Mouse (Mus musculus) forebrain, embryonic 12.5 days (tissue): ENCODE results near the gene Enpp1. TPM values are rescaled to one million over a fixed set of nuclear protein-coding genes. Genes with fewer than 3 reads are reported as not detected.

Experiments used
- ATAC-seq: fragments of 200-750 bp; cut with Nextera tagmentation; 2 replicates; pipeline ENCODE4 v1.8.0; 2017; ENCODE audit warnings: moderate TSS enrichment; ENCODE audit not compliant: low FRiP score
- H3K27ac ChIP-seq: fragments of 300-500 bp; sonication (generic); 2 replicates; pipeline ENCODE4 v1.5.1; 2016; ENCODE audit warnings: mild to moderate bottlenecking
- H3K27me3 ChIP-seq: fragments of 300-500 bp; sonication (generic); 2 replicates; pipeline ENCODE4 v1.6.1; 2016; ENCODE audit warnings: mild to moderate bottlenecking
- H3K36me3 ChIP-seq: fragments of 300-500 bp; sonication (generic); replicated peaks from 2 replicates; pipeline ENCODE4 v1.6.1; 2016; ENCODE audit warnings: mild to moderate bottlenecking
- H3K4me1 ChIP-seq: fragments of 300-500 bp; sonication (generic); 2 replicates; pipeline ENCODE4 v1.6.1; 2016
- H3K4me2 ChIP-seq: fragments of 300-500 bp; sonication (generic); 2 replicates; pipeline ENCODE4 v1.6.1; 2016; ENCODE audit warnings: mild to moderate bottlenecking, moderate library complexity
- H3K4me3 ChIP-seq: fragments of 300-500 bp; sonication (generic); replicated peaks from 2 replicates; pipeline ENCODE4 v1.5.1; 2016; ENCODE audit warnings: mild to moderate bottlenecking
- H3K9ac ChIP-seq: fragments of 300-500 bp; sonication (generic); 2 replicates; pipeline ENCODE4 v1.6.1; 2016; ENCODE audit warnings: mild to moderate bottlenecking
- H3K9me3 ChIP-seq: fragments of 300-500 bp; sonication (generic); 2 replicates; pipeline ENCODE4 v1.6.1; 2016
- WGBS: fragments of 180-500 bp; shearing (Covaris S2); methylation state at CpG from one replicate; pipeline ENCODE4 v1.1.7; 2016; 5-methylcytosine and 5-hydroxymethylcytosine counted together
- polyA plus RNA-seq: library from polyadenylated mRNA; unstranded; fragments of >200 nt; fragmentation: Nextera tagmentation; extraction: Ambion mirVana; gene quantifications from 2 replicates; pipeline ENCODE4 v1.2.1, GENCODE M21; 2016

The Enpp1 gene
- polyA plus RNA-seq, result 1.2 and 1.3 TPM in 2 replicates

GRCm38 (mm10) chr10:24711480-24712366 is at the start of gene Enpp1:
Enpp1 (minus strand) TSS chr10:24712159.
- WGBS, result under 1% methylated on average over 69 of the region's 79 CpGs
- ATAC-seq, result peak; percentile 81
- no peaks in the 10 kb centered on the region for H3K36me3 ChIP-seq
- H3K4me3 ChIP-seq, result peak within 1 kb of the TSS; percentile 70
- peak within 1 kb of the TSS; percentile 99 for H3K4me2 ChIP-seq
- no peaks in the 10 kb centered on the region for H3K9me3 ChIP-seq
- H3K27me3 ChIP-seq, result peaks cover 28% of the 10 kb centered on the region
- peak within 1 kb of the TSS; percentile 55 for H3K9ac ChIP-seq
- peaks cover 14% of the 10 kb centered on the region for H3K4me1 ChIP-seq
- no peak within 1 kb of the TSS for H3K27ac ChIP-seq

GRCm38 (mm10) chr10:24758326-24758915 is 46.5 kb upstream of the Enpp1 start:
- 63% methylated on average over 8 of the region's 8 CpGs for WGBS
- Histone ChIP-seq H3K4me2 (no peak overlapping the region), H3K9me3 (no peaks in the 10 kb centered on the region), H3K4me1 (peaks cover 17% of the 10 kb centered on the region), H3K4me3 (no peak overlapping the region), H3K27me3 (no peaks in the 10 kb centered on the region; the same call in 1 of the 2 replicates), H3K27ac (no peak overlapping the region), H3K36me3 (no peaks in the 10 kb centered on the region), H3K9ac (no peak overlapping the region)
- no peak for ATAC-seq

GRCm38 (mm10) chr10:24754874-24755540 is 43.0 kb upstream of the Enpp1 start:
- Histone ChIP-seq H3K36me3 (no peaks in the 10 kb centered on the region), H3K9ac (no peak overlapping the region), H3K4me2 (peak overlapping the region; percentile 48), H3K4me1 (peaks cover 17% of the 10 kb centered on the region), H3K27ac (peak overlapping the region; percentile 44; the same call in 1 of the 2 replicates), H3K4me3 (peak overlapping the region; percentile 32), H3K9me3 (no peaks in the 10 kb centered on the region), H3K27me3 (no peaks in the 10 kb centered on the region; the same call in 1 of the 2 replicates)
- ATAC-seq, result peak; percentile 17; the same call in 1 of the 2 replicates
- 19% methylated on average over 9 of the region's 9 CpGs for WGBS

- H3K27me3 ChIP-seq, result no peaks in the 10 kb centered on the region; the same call in 1 of the 2 replicates
- peak overlapping the region; percentile 48 for H3K4me2 ChIP-seq
- H3K27ac ChIP-seq, result no peak overlapping the region
- WGBS, result 57% methylated on average over 11 of the region's 11 CpGs
- no peak overlapping the region for H3K9ac ChIP-seq
- H3K4me1 ChIP-seq, result peaks cover 17% of the 10 kb centered on the region
- no peaks in the 10 kb centered on the region for H3K9me3 ChIP-seq
- H3K4me3 ChIP-seq, result peak overlapping the region; percentile 32
- peak; percentile 36; the same call in 1 of the 2 replicates for ATAC-seq
- H3K36me3 ChIP-seq, result no peaks in the 10 kb centered on the region
These were observed 42.4 kb upstream of the Enpp1 start for GRCm38 (mm10) chr10:24754251-24754835.

GRCm38 (mm10) chr10:24753536-24754250 is 41.7 kb upstream of the Enpp1 start:
- no peak overlapping the region for H3K9ac ChIP-seq
- no peaks in the 10 kb centered on the region; the same call in 1 of the 2 replicates for H3K27me3 ChIP-seq
- no peak overlapping the region for H3K27ac ChIP-seq
- no peak for ATAC-seq
- peak overlapping the region; percentile 48 for H3K4me2 ChIP-seq
- no peaks in the 10 kb centered on the region for H3K36me3 ChIP-seq
- H3K9me3 ChIP-seq, result no peaks in the 10 kb centered on the region
- H3K4me1 ChIP-seq, result peaks cover 17% of the 10 kb centered on the region
- WGBS, result 78% methylated on average over 16 of the region's 16 CpGs
- peak overlapping the region; percentile 32 for H3K4me3 ChIP-seq

GRCm38 (mm10) chr10:24742950-24743487 is 31.1 kb upstream of the Enpp1 start:
- H3K27me3 ChIP-seq, result no peaks in the 10 kb centered on the region
- H3K9ac ChIP-seq, result no peak overlapping the region
- no peak for ATAC-seq
- H3K4me3 ChIP-seq, result no peak overlapping the region
- WGBS, result 87% methylated on average over 13 of the region's 13 CpGs
- no peaks in the 10 kb centered on the region for H3K36me3 ChIP-seq
- no peak overlapping the region for H3K4me2 ChIP-seq
- no peaks in the 10 kb centered on the region for H3K4me1 ChIP-seq
- H3K9me3 ChIP-seq, result no peaks in the 10 kb centered on the region
- no peak overlapping the region for H3K27ac ChIP-seq

GRCm38 (mm10) chr10:24741229-24742198 is 29.6 kb upstream of the Enpp1 start:
- H3K9me3 ChIP-seq, result no peaks in the 10 kb centered on the region
- no peaks in the 10 kb centered on the region for H3K27me3 ChIP-seq
- no peaks in the 10 kb centered on the region for H3K4me1 ChIP-seq
- H3K27ac ChIP-seq, result no peak overlapping the region
- H3K4me2 ChIP-seq, result no peak overlapping the region
- H3K36me3 ChIP-seq, result no peaks in the 10 kb centered on the region
- 76% methylated on average over 7 of the region's 7 CpGs for WGBS
- no peak overlapping the region for H3K9ac ChIP-seq
- H3K4me3 ChIP-seq, result no peak overlapping the region
- ATAC-seq, result no peak

GRCm38 (mm10) chr10:24739171-24739570 is 27.2 kb upstream of the Enpp1 start:
- H3K4me3 ChIP-seq, result no peak overlapping the region
- ATAC-seq, result no peak

GRCm38 (mm10) chr10:24738456-24738855 is 26.5 kb upstream of the Enpp1 start:
- H3K27ac ChIP-seq, result no peak overlapping the region
- no peaks in the 10 kb centered on the region for H3K4me1 ChIP-seq
- H3K9ac ChIP-seq, result no peak overlapping the region
- no peaks in the 10 kb centered on the region for H3K36me3 ChIP-seq
- no peaks in the 10 kb centered on the region for H3K27me3 ChIP-seq
- no peak overlapping the region for H3K4me3 ChIP-seq
- H3K4me2 ChIP-seq, result no peak overlapping the region
- WGBS, result 73% methylated on average over 2 of the region's 2 CpGs
- no peak for ATAC-seq
- H3K9me3 ChIP-seq, result no peaks in the 10 kb centered on the region

More at GRCm38 (mm10) chr10:24739171-24739570, 27.2 kb upstream of the Enpp1 start:
- Histone ChIP-seq H3K9me3 (no peaks in the 10 kb centered on the region), H3K4me1 (no peaks in the 10 kb centered on the region), H3K4me2 (no peak overlapping the region), H3K36me3 (no peaks in the 10 kb centered on the region), H3K9ac (no peak overlapping the region), H3K27ac (no peak overlapping the region), H3K27me3 (no peaks in the 10 kb centered on the region)
- WGBS, result 82% methylated on average over 2 of the region's 2 CpGs

- no peak for ATAC-seq
- H3K9me3 ChIP-seq, result no peaks in the 10 kb centered on the region
- H3K27ac ChIP-seq, result no peak overlapping the region
- no peak overlapping the region for H3K9ac ChIP-seq
- no peaks in the 10 kb centered on the region for H3K36me3 ChIP-seq
- H3K27me3 ChIP-seq, result no peaks in the 10 kb centered on the region
- H3K4me2 ChIP-seq, result no peak overlapping the region
- H3K4me3 ChIP-seq, result no peak overlapping the region
- no peaks in the 10 kb centered on the region for H3K4me1 ChIP-seq
- WGBS, result 90% methylated on average over 5 of the region's 5 CpGs
These were observed 23.2 kb upstream of the Enpp1 start for GRCm38 (mm10) chr10:24735027-24735777.
